Mouse (Mus musculus) C3H10T1/2 (cell line): ENCODE measurements around the gene Edn1. TPM values are rescaled to one million over a fixed set of nuclear protein-coding genes. Genes with fewer than 3 reads are reported as not detected.

Experiments
- polyA plus RNA-seq, 2 experiments: library from polyadenylated mRNA; unstranded; fragments of >200 nt; fragmentation: generic; extraction: Trizol; gene quantifications; one replicate each; pipeline ENCODE4 v1.2.1; 2012; ENCODE audit warnings: missing spikeins in 2 of 2

Edn1 gene
- under 1 TPM; 0.21 to 0.25 TPM for polyA plus RNA-seq

GRCm38 (mm10) chr13:42301161-42301721, at the start of gene Edn1:
Gene Edn1, plus strand, starts transcription at chr13:42301476.

Other genes starting within 250 kb of the Edn1 start
- 1 to 10 TPM in 1 of 2 experiments, under 1 TPM in 1; 0.19 to 3.4 TPM for gene Hivep1, start 249.5 kb upstream of the Edn1 start, polyA plus RNA-seq